Mouse (Mus musculus): ENCODE measurements around the gene Dhx37. TPM values are rescaled to one million over a fixed set of nuclear protein-coding genes. Genes with fewer than 3 reads are reported as not detected.

Dhx37 gene
- polyA plus RNA-seq, 1 experiment: 21.4 TPM

DNA sequence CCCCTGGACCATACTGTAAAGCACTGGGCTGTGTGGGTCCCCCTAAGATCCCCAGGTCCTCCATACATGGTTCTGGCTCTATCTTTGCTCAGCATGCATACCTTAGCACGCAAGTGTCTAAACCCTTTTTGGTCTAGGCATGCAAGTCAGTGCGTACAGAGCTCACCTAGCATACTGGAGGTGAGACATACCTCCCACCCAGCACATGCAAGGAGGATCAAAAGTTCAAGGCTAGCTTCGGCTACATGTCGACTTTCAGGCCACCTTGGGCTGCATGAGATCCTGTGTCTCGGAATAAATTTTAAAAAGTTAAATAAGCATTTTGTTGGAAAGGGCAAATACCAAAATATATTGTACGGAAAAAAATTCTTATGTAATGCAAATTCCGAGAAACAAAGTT lies 31.3 kb upstream of the Dhx37 start:
- no peak for DNase-seq
- TF ChIP-seq POLR2A (IDR thresholded peaks at IDR 0.05; ENCODE audit: borderline replicate concordance, insufficient read depth, low read length) (no peak), CTCF (IDR thresholded peaks at IDR 0.05; ENCODE audit: borderline replicate concordance, insufficient read depth, low read depth, low read length) (no peak)
- Histone ChIP-seq H3K27me3 (ENCODE audit: control insufficient read depth, insufficient read depth, low read length) (no peaks in the 10 kb centered on the region), H3K27ac (ENCODE audit: insufficient read depth, low read length) (no peak overlapping the region), H3K4me1 (ENCODE audit: control insufficient read depth, insufficient read depth, low read length) (peaks cover 3% of the 10 kb centered on the region; the same call in 1 of the 2 replicates), H3K4me3 (replicated peaks; ENCODE audit: insufficient read depth, low read depth, low read length) (peak overlapping the region; percentile 39)
- 25% methylated on average over 7 of the region's 7 CpGs for WGBS

DNA sequence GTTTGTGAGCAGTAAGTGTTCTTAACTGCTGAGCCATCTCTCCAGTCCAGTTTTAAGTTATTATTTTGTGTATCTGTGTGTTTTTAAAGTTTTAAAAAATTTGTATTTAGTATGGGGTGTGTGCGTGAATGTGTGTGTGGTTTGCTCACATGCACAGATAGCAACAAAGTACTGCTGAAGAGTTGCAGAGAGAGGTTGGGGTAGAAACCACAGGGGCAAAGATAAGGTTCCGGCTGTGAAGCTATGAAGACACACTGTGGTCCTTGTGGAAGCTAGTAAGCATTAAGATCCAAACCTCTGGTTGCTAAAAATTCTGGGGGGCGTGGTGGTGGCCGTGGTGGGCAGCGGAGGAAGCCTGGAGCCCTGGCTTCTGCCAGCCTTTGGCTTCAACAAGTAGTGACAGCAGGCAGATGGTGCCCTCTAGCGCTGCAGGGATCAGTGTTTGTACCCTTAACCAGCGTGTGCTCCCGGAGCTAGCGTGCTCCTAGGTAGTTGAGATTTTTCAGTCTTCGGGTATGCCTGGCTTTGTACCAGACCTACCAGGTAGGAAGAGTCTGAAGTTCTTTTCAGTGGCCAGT lies 28.0 kb upstream of the Dhx37 start:
- DNase-seq: peak; percentile 53 to 58
- no peak overlapping the region for H3K4me3 ChIP-seq (replicated peaks; ENCODE audit: insufficient read depth, low read depth, low read length)
- peak; percentile 72 for TF ChIP-seq CTCF (IDR thresholded peaks at IDR 0.05; ENCODE audit: borderline replicate concordance, insufficient read depth, low read depth, low read length)
- no peak for TF ChIP-seq POLR2A (IDR thresholded peaks at IDR 0.05; ENCODE audit: borderline replicate concordance, insufficient read depth, low read length)
- no peaks in the 10 kb centered on the region for H3K27me3 ChIP-seq (ENCODE audit: control insufficient read depth, insufficient read depth, low read length)
- H3K27ac ChIP-seq (ENCODE audit: insufficient read depth, low read length): no peak overlapping the region
- peaks cover 3% of the 10 kb centered on the region; the same call in 1 of the 2 replicates for H3K4me1 ChIP-seq (ENCODE audit: control insufficient read depth, insufficient read depth, low read length)
- 13% methylated on average over 10 of the region's 10 CpGs for WGBS

DNA sequence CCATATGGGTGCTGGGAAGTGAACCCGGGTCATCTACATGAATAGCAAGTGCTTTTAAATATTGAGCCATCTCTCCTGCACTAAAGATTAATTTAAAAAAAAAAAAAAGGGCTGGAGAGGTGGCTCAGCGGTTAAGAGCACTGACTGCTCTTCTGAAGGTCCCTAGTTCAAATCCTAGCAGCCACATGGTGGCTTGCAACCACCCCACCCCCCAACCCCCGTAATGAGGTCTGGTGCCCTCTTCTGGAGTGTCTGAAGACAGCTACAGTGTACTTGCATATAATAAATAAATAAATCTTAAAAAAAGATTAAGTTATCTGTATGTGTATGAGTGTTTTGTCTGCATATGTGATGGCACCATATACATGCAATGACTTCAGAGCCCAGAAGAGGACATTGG lies 26.7 kb upstream of the Dhx37 start:
- WGBS: 77% methylated on average over 3 of the region's 3 CpGs
- Histone ChIP-seq H3K27me3 (ENCODE audit: control insufficient read depth, insufficient read depth, low read length) (no peaks in the 10 kb centered on the region), H3K4me3 (replicated peaks; ENCODE audit: insufficient read depth, low read depth, low read length) (no peak overlapping the region), H3K27ac (ENCODE audit: insufficient read depth, low read length) (no peak overlapping the region), H3K4me1 (ENCODE audit: control insufficient read depth, insufficient read depth, low read length) (peaks cover 3% of the 10 kb centered on the region; the same call in 1 of the 2 replicates)
- peak; percentile 21; the same call in 1 of the 2 replicates for TF ChIP-seq CTCF (IDR thresholded peaks at IDR 0.05; ENCODE audit: borderline replicate concordance, insufficient read depth, low read depth, low read length)
- TF ChIP-seq POLR2A (IDR thresholded peaks at IDR 0.05; ENCODE audit: borderline replicate concordance, insufficient read depth, low read length): no peak
- no peak for DNase-seq

DNA sequence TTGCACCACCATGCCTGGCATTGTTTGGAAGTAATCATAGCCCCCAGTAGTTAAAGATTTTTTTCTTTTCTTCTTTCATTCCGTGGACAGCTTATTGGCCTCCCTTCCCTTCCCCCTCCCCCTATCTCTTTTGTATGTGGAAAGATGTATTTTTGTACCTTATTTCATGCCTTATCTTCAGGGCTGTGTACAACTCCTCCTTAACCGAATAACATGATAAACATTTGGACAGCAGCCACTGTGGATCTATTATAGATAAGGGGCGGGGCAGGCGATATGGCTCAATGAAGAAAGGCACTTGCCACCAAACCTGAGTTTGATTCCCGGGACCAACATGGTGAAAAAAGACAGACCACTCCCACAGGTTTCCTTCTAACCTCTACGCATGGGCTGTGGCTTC lies 23.6 kb upstream of the Dhx37 start:
- Histone ChIP-seq H3K27ac (ENCODE audit: insufficient read depth, low read length) (no peak overlapping the region), H3K4me1 (ENCODE audit: control insufficient read depth, insufficient read depth, low read length) (no peaks in the 10 kb centered on the region), H3K27me3 (ENCODE audit: control insufficient read depth, insufficient read depth, low read length) (no peaks in the 10 kb centered on the region), H3K4me3 (replicated peaks; ENCODE audit: insufficient read depth, low read depth, low read length) (no peak overlapping the region)
- no peak for TF ChIP-seq CTCF (IDR thresholded peaks at IDR 0.05; ENCODE audit: borderline replicate concordance, insufficient read depth, low read depth, low read length)
- no peak for TF ChIP-seq POLR2A (IDR thresholded peaks at IDR 0.05; ENCODE audit: borderline replicate concordance, insufficient read depth, low read length)
- WGBS: 90% methylated on average over 6 of the region's 6 CpGs
- DNase-seq: no peak

DNA sequence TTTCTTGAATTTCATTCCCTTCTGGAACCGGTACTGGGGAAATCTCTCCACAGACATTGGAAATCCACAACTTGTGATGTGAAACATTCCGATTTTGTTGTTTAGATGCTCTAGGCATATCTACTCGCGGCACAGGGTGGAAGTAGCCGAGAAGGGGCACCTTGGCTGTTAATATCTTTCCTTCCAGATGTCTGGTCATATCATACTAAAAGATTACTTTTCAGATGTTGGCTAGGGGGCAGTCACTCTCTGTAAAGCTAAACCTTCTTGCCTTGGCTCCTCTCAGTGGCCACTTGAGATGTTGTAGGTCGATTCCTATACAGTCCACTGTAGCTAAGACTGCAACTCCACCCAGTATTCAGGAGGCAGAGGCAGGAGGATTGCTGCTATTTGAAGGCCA lies 22.2 kb upstream of the Dhx37 start:
- H3K27me3 ChIP-seq (ENCODE audit: control insufficient read depth, insufficient read depth, low read length): no peaks in the 10 kb centered on the region
- H3K27ac ChIP-seq (ENCODE audit: insufficient read depth, low read length): no peak overlapping the region
- H3K4me1 ChIP-seq (ENCODE audit: control insufficient read depth, insufficient read depth, low read length): no peaks in the 10 kb centered on the region
- 86% methylated on average over 6 of the region's 6 CpGs for WGBS
- no peak for TF ChIP-seq CTCF (IDR thresholded peaks at IDR 0.05; ENCODE audit: borderline replicate concordance, insufficient read depth, low read depth, low read length)
- no peak overlapping the region for H3K4me3 ChIP-seq (replicated peaks; ENCODE audit: insufficient read depth, low read depth, low read length)
- no peak for DNase-seq

DNA sequence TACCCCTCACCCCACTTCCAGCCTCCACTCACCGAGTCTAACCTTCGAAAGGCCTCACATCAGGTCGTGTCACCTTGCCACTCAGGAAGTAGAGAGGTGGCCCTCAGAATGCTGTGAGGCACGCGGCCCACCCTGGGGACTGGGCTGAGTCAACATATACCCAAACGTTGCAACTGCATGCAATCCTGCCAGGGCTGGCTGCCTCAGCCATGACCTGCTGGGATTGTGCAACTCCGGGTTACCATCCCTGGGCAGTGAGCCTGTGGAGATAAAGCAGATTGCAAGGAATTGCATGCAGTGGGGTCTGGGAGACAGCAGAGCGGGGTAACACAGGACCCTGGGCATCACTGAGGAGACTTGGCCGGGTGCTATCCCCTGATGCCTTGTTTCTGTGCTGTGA lies 18.7 kb upstream of the Dhx37 start:
- Histone ChIP-seq H3K4me1 (ENCODE audit: control insufficient read depth, insufficient read depth, low read length) (0 out of 2 replicates have a peak, but pooled peaks cover 3% of the 10 kb centered on the region), H3K4me3 (replicated peaks; ENCODE audit: insufficient read depth, low read depth, low read length) (no peak overlapping the region), H3K27me3 (ENCODE audit: control insufficient read depth, insufficient read depth, low read length) (no peaks in the 10 kb centered on the region), H3K27ac (ENCODE audit: insufficient read depth, low read length) (no peak overlapping the region)
- DNase-seq: no peak
- WGBS: 81% methylated on average over 9 of the region's 9 CpGs
- TF ChIP-seq POLR2A (IDR thresholded peaks at IDR 0.05; ENCODE audit: borderline replicate concordance, insufficient read depth, low read length) (no peak), CTCF (IDR thresholded peaks at IDR 0.05; ENCODE audit: borderline replicate concordance, insufficient read depth, low read depth, low read length) (no peak)

DNA sequence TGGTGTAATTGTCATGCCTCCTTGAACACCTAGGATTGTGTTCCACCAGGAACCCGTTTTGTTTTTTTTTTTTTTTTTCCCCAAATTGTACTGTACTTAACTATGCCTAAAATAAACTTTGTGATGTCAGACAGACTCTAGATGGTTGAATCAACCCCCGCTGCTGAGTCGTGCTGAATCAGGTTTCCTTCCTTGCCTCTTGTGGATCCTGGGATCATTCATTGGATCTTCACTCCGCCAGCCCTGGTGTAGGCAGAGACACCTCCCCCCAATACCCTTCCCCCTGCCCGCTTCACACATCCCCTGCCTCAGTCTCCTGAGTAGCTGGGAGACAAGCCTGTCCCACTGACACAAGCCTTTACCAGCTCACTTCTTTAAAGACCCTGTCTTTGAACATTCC lies 15.4 kb upstream of the Dhx37 start:
- no peak overlapping the region for H3K4me3 ChIP-seq (replicated peaks; ENCODE audit: insufficient read depth, low read depth, low read length)
- H3K27ac ChIP-seq (ENCODE audit: insufficient read depth, low read length): no peak overlapping the region
- 85% methylated on average over 5 of the region's 5 CpGs for WGBS
- H3K27me3 ChIP-seq (ENCODE audit: control insufficient read depth, insufficient read depth, low read length): no peaks in the 10 kb centered on the region
- H3K4me1 ChIP-seq (ENCODE audit: control insufficient read depth, insufficient read depth, low read length): 0 out of 2 replicates have a peak, but pooled peaks cover 3% of the 10 kb centered on the region
- no peak for DNase-seq
- no peak for TF ChIP-seq CTCF (IDR thresholded peaks at IDR 0.05; ENCODE audit: borderline replicate concordance, insufficient read depth, low read depth, low read length)
- no peak for TF ChIP-seq POLR2A (IDR thresholded peaks at IDR 0.05; ENCODE audit: borderline replicate concordance, insufficient read depth, low read length)

DNA sequence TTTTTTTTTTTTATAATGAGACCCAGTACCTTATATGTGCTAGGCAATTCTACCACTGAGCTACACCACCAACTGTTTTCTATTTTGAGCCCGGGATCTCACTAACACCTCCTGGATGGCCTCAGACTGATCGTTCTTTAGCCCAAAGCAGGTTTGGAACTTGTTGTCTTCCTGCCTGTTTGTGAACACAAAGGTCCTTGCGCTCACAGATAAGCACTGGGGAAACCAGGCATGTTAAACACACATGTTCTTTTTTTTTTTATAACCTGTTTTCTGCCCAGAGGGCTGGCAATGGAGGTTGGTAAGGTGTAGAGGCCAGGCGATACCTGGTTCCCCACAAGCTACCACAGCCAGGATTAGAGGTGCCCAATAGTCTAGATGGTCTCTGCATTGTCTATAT lies 14.7 kb upstream of the Dhx37 start:
- no peak for DNase-seq
- Histone ChIP-seq H3K4me3 (replicated peaks; ENCODE audit: insufficient read depth, low read depth, low read length) (no peak overlapping the region), H3K27me3 (ENCODE audit: control insufficient read depth, insufficient read depth, low read length) (no peaks in the 10 kb centered on the region), H3K27ac (ENCODE audit: insufficient read depth, low read length) (no peak overlapping the region), H3K4me1 (ENCODE audit: control insufficient read depth, insufficient read depth, low read length) (0 out of 2 replicates have a peak, but pooled peaks cover 3% of the 10 kb centered on the region)
- 88% methylated on average over 4 of the region's 4 CpGs for WGBS
- no peak for TF ChIP-seq CTCF (IDR thresholded peaks at IDR 0.05; ENCODE audit: borderline replicate concordance, insufficient read depth, low read depth, low read length)
- no peak for TF ChIP-seq POLR2A (IDR thresholded peaks at IDR 0.05; ENCODE audit: borderline replicate concordance, insufficient read depth, low read length)

Measured in cerebellum, adult 2 months (tissue).